Comparison of ENCODE assay signal across 9 mouse cellular contexts in the genomic region with DNA sequence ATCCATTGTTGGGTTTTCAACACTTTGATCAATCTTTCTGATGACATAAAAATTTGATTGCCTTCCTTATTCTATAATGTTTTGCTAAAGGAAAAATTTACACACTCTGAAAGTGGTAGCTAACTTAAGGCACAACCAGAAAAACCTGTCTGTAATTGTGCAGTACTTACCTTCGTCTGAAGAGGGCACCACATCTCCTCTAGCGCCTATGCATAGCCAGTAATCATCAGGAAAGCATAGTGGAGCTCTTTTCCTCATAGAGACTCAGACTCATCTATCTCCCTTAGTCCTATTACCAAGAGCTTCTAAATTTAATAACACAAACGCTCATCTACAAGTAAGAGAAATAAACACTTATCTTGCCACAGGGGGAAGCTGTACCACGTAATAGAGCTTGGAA.
DNase-seq lines count a peak whose midpoint lies in the region; ATAC-seq and TF ChIP-seq lines count a peak whose summit lies in the region.
"Had no signal": no experiment of that assay in that cellular context is flagged by ENCODE, and none has a peak within 500 bp of the region (broad histone marks: within the 10 kb centered on the region; RNA-seq: fewer than 3 reads in every experiment).

No protein-coding gene starts in this region.

- no peak overlapping the region for H3K9ac ChIP-seq in hindbrain, embryonic 16.5 days (ENCODE audit: low read depth, low read length)
- H3K9ac ChIP-seq in ES-E14 (ENCODE audit: insufficient read depth, low read depth, low read length, poor library complexity, severe bottlenecking): no peak overlapping the region
- no peak overlapping the region for H3K9ac ChIP-seq in kidney, embryonic 15.5 days
- no peak overlapping the region for H3K9ac ChIP-seq in midbrain, postnatal 0 days (replicated peaks; ENCODE audit: low read length, poor library complexity, severe bottlenecking)
- H3K9ac ChIP-seq: hindbrain, embryonic 15.5 days had no signal

- no peak overlapping the region for H3K4me2 ChIP-seq in hindbrain, embryonic 16.5 days (ENCODE audit: low read length)
- no peak overlapping the region for H3K4me2 ChIP-seq in kidney, embryonic 15.5 days
- no peak overlapping the region for H3K4me2 ChIP-seq in midbrain, postnatal 0 days (ENCODE audit: low read depth, low read length, poor library complexity, severe bottlenecking)
- H3K4me2 ChIP-seq: hindbrain, embryonic 15.5 days had no signal

- H3K36me3 ChIP-seq in hindbrain, embryonic 10.5 days: no peaks in the 10 kb centered on the region
- H3K36me3 ChIP-seq in hindbrain, embryonic 16.5 days (ENCODE audit: control insufficient read depth, insufficient read depth, low read length): no peaks in the 10 kb centered on the region
- no peaks in the 10 kb centered on the region for H3K36me3 ChIP-seq in ES-E14 (ENCODE audit: control insufficient read depth, insufficient read depth, low read length, poor library complexity, severe bottlenecking)
- no peaks in the 10 kb centered on the region for H3K36me3 ChIP-seq in kidney, embryonic 15.5 days
- H3K36me3 ChIP-seq in midbrain, postnatal 0 days (ENCODE audit: insufficient read depth, low read length): no peaks in the 10 kb centered on the region
- H3K36me3 ChIP-seq: hindbrain, embryonic 15.5 days had no signal

- no peaks in the 10 kb centered on the region for H3K27me3 ChIP-seq in hindbrain, embryonic 10.5 days (ENCODE audit: insufficient read depth, poor library complexity, severe bottlenecking)
- H3K27me3 ChIP-seq in hindbrain, embryonic 16.5 days (replicated peaks; ENCODE audit: control insufficient read depth, insufficient read depth, low read length): no peaks in the 10 kb centered on the region
- no peaks in the 10 kb centered on the region for H3K27me3 ChIP-seq in kidney, embryonic 15.5 days
- H3K27me3 ChIP-seq in midbrain, postnatal 0 days (ENCODE audit: insufficient read depth, low read length): no peaks in the 10 kb centered on the region
- H3K27me3 ChIP-seq: hindbrain, embryonic 15.5 days had no signal

- no peaks in the 10 kb centered on the region for H3K4me1 ChIP-seq in hindbrain, embryonic 10.5 days (replicated peaks)
- H3K4me1 ChIP-seq in hindbrain, embryonic 16.5 days (ENCODE audit: control insufficient read depth, insufficient read depth, low read depth, low read length): no peaks in the 10 kb centered on the region
- no peaks in the 10 kb centered on the region for H3K4me1 ChIP-seq in ES-E14 (ENCODE audit: control insufficient read depth in 2 of 2, insufficient read depth in 2 of 2, low read length in 2 of 2, poor library complexity in 1 of 2)
- H3K4me1 ChIP-seq in kidney, embryonic 15.5 days: peaks cover 3% of the 10 kb centered on the region; the same call in 1 of the 2 replicates
- no peaks in the 10 kb centered on the region for H3K4me1 ChIP-seq in midbrain, postnatal 0 days (ENCODE audit: insufficient read depth, low read length)
- H3K4me1 ChIP-seq: hindbrain, embryonic 15.5 days had no signal

- H3K4me3 ChIP-seq in hindbrain, embryonic 10.5 days: no peak overlapping the region
- no peak overlapping the region for H3K4me3 ChIP-seq in hindbrain, embryonic 16.5 days (ENCODE audit: low read length)
- H3K4me3 ChIP-seq in ES-E14 (ENCODE audit: insufficient read depth in 1 of 2, low read depth in 1 of 2, low read length in 2 of 2, poor library complexity in 1 of 2, severe bottlenecking in 1 of 2): no peak overlapping the region
- H3K4me3 ChIP-seq in kidney, embryonic 15.5 days (replicated peaks): no peak overlapping the region
- H3K4me3 ChIP-seq in midbrain, postnatal 0 days (ENCODE audit: low read depth, low read length): no peak overlapping the region
- H3K4me3 ChIP-seq: hindbrain, embryonic 15.5 days had no signal

- in situ Hi-C loops in ES-E14 (cut with MboI; ENCODE audit: low sequenced_read_pairs in 2 of 2, unreplicated experiment in 2 of 2): no loop called here

- no peaks in the 10 kb centered on the region for H3K9me3 ChIP-seq in hindbrain, embryonic 10.5 days
- H3K9me3 ChIP-seq in hindbrain, embryonic 16.5 days (ENCODE audit: control insufficient read depth, low read length): no peaks in the 10 kb centered on the region
- H3K9me3 ChIP-seq in ES-E14 (ENCODE audit: control insufficient read depth, insufficient read depth, low read depth, low read length): no peaks in the 10 kb centered on the region
- no peaks in the 10 kb centered on the region for H3K9me3 ChIP-seq in kidney, embryonic 15.5 days (replicated peaks)
- H3K9me3 ChIP-seq in midbrain, postnatal 0 days (ENCODE audit: low read length): no peaks in the 10 kb centered on the region
- H3K9me3 ChIP-seq: hindbrain, embryonic 15.5 days had no signal

- 39% methylated on average over 4 of the region's 4 CpGs for WGBS in hindbrain, embryonic 10.5 days
- WGBS in hindbrain, embryonic 16.5 days: 31% methylated on average over 4 of the region's 4 CpGs
- WGBS in kidney, embryonic 15.5 days: 41% methylated on average over 4 of the region's 4 CpGs
- 29% methylated on average over 4 of the region's 4 CpGs for WGBS in midbrain, postnatal 0 days

- no peak overlapping the region for H3K27ac ChIP-seq in hindbrain, embryonic 10.5 days
- no peak overlapping the region for H3K27ac ChIP-seq in hindbrain, embryonic 16.5 days (ENCODE audit: low read depth, low read length)
- H3K27ac ChIP-seq in ES-E14 (ENCODE audit: insufficient read depth, low read depth, low read length, poor library complexity, severe bottlenecking): no peak overlapping the region
- H3K27ac ChIP-seq in kidney, embryonic 15.5 days: no peak overlapping the region
- H3K27ac ChIP-seq in midbrain, postnatal 0 days (ENCODE audit: low read depth, low read length): no peak overlapping the region
- H3K27ac ChIP-seq: hindbrain, embryonic 15.5 days had no signal

- ATAC-seq in hindbrain, embryonic 16.5 days: no peak
- peak; percentile 49 for ATAC-seq in kidney, embryonic 15.5 days (replicated peaks; ENCODE audit: low FRiP score)
- ATAC-seq in midbrain, postnatal 0 days (ENCODE audit: low FRiP score): no peak

- peak; percentile 72 for TF ChIP-seq CTCF in midbrain, postnatal 0 days (IDR thresholded peaks at IDR 0.05)

- peak; percentile 18 for DNase-seq in hindbrain, embryonic 10.5 days (ENCODE audit: low spot score)
- peak; percentile 51 for DNase-seq in ES-E14 (ENCODE audit: low read depth, low spot score)
- DNase-seq in cerebellum, postnatal 10 days: peak; percentile 79 to 86
- DNase-seq in midbrain, postnatal 0 days (ENCODE audit: low spot score): peak; percentile 54
- DNase-seq in c-Kit-positive CD71-positive TER-119-positive erythroid progenitor cells, embryonic 14.5 days (ENCODE audit: low spot score): no peak
- DNase-seq in thymus, adult 18-20 months: no peak

TF ChIP-seq in ES-E14, 5 proteins besides CTCF, POLR2A, EP300 and RAD21:
- TF ChIP-seq HCFC1 (IDR thresholded peaks at IDR 0.05; ENCODE audit: borderline replicate concordance, insufficient read depth, low read length) (no peak), ZC3H11A (IDR thresholded peaks at IDR 0.05; ENCODE audit: borderline replicate concordance, low read depth, low read length) (peak; percentile 50; the same call in 1 of the 2 replicates), CHD2 (IDR thresholded peaks at IDR 0.05; ENCODE audit: low read depth, low read length) (no peak), ZNF384 (IDR thresholded peaks at IDR 0.05; ENCODE audit: low read depth, low read length) (no peak)
TF ChIP-seq in ES-E14: peak in this region for 1.

Comparison
In these comparisons a context has a peak if more than half of its experiments do, and no peak if none do; other contexts are left out.
1. DNase-seq: peak in hindbrain, embryonic 10.5 days (single experiment), ES-E14 (single experiment), cerebellum, postnatal 10 days (2 of 2) and midbrain, postnatal 0 days (single experiment); none in c-Kit-positive CD71-positive TER-119-positive erythroid progenitor cells, embryonic 14.5 days (single experiment) and thymus, adult 18-20 months (0 of 2).